Mouse (Mus musculus): ENCODE measurements around the gene Mapk8ip1.

DNA sequence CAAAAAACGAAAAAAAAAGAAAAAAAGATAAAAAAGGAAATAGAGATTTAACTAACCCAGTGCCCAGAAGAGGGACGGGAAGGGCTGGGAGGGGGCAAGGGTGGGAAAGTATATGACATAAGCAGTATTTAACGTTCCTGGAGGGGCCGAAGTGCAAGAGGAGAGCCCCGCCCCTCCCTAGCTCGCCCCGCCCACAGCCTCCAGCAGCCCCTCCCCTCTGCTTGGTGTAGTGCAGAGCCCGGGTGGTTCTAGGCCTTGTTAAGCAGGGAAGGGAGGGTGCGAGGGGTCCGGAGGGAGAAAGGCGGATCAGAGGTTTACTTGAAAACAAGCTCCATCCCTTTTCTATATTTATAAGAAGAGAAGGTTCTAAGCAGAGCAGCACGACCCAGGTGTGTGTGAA, 40.2 kb downstream of the Mapk8ip1 start:
- no peak for TF ChIP-seq GATA1 (IDR thresholded peaks at IDR 0.05; ENCODE audit: borderline replicate concordance, low read length)
- no peak for TF ChIP-seq FLI1 (IDR thresholded peaks at IDR 0.05; ENCODE audit: low read length)
